Mouse (Mus musculus): ENCODE data around the gene Xlr3c. TPM values are rescaled to one million over a fixed set of nuclear protein-coding genes. Genes with fewer than 3 reads are reported as not detected.

Xlr3c gene
- polyA plus RNA-seq (2017; shearing (Covaris generic)): not detected

GRCm38 (mm10) chrX:73265270-73265669 lies at the start of gene Xlr3c:
Gene Xlr3c, minus strand, starts transcription at chrX:73265390.

GRCm38 (mm10) chrX:73292876-73293275 lies 27.7 kb upstream of the Xlr3c start, which contains the start of the genes Xlr5a and Xlr5c:
Gene Xlr5a, minus strand, starts transcription at chrX:73292976.
Gene Xlr5c, minus strand, starts transcription at chrX:73292976.

GRCm38 (mm10) chrX:73242821-73243325 lies 22.3 kb downstream of the Xlr3c start, which contains the start of gene Xlr4c:
Gene Xlr4c, minus strand, starts transcription at chrX:73243130.

GRCm38 (mm10) chrX:73227914-73228605 lies 37.1 kb downstream of the Xlr3c start, which contains the start of gene F8a:
Gene F8a, plus strand, starts transcription at chrX:73228291.

GRCm38 (mm10) chrX:73213819-73214564 lies 51.2 kb downstream of the Xlr3c start, which contains the start of gene Xlr4b:
Gene Xlr4b, plus strand, starts transcription at chrX:73214333.

Other genes with a start within 250 kb of the Xlr3c start
- gene Pnma5, start 228.3 kb downstream of the Xlr3c start, polyA plus RNA-seq (2017; shearing (Covaris generic)): not detected
- not detected for gene Pnma3, start 200.6 kb downstream of the Xlr3c start, polyA plus RNA-seq (2017; shearing (Covaris generic))
- 102 TPM for gene Xlr4a, start 182.9 kb downstream of the Xlr3c start, polyA plus RNA-seq (2017; shearing (Covaris generic))
- gene Xlr3a, start 168.3 kb downstream of the Xlr3c start, polyA plus RNA-seq (2017; shearing (Covaris generic)): 2.3 TPM
- gene Gm14685, start 148.3 kb downstream of the Xlr3c start, polyA plus RNA-seq (2017; shearing (Covaris generic)): 0.40 TPM
- gene Xlr5b, start 116.6 kb downstream of the Xlr3c start, polyA plus RNA-seq (2017; shearing (Covaris generic)): not detected
- not detected for gene DXBay18, start 115.9 kb downstream of the Xlr3c start, polyA plus RNA-seq (2017; shearing (Covaris generic))
- not detected for gene Spin2d, start 88.4 kb downstream of the Xlr3c start, polyA plus RNA-seq (2017; shearing (Covaris generic))
- 19.8 TPM for gene Xlr3b, start 73.2 kb downstream of the Xlr3c start, polyA plus RNA-seq (2017; shearing (Covaris generic))
- 155 TPM for gene Xlr4b, start 51.1 kb downstream of the Xlr3c start, polyA plus RNA-seq (2017; shearing (Covaris generic))
- 3.4 TPM for gene F8a, start 37.1 kb downstream of the Xlr3c start, polyA plus RNA-seq (2017; shearing (Covaris generic))
- 74.5 TPM for gene Xlr4c, start 22.3 kb downstream of the Xlr3c start, polyA plus RNA-seq (2017; shearing (Covaris generic))
- 0.27 TPM for gene Xlr5a, start 27.6 kb upstream of the Xlr3c start, polyA plus RNA-seq (2017; shearing (Covaris generic))
- not detected for gene Xlr5c, start 27.6 kb upstream of the Xlr3c start, polyA plus RNA-seq (2017; shearing (Covaris generic))
- gene Gm45015, start 71.5 kb upstream of the Xlr3c start, polyA plus RNA-seq (2017; shearing (Covaris generic)): not detected
- 25.4 TPM for gene Zfp275, start 77.2 kb upstream of the Xlr3c start, polyA plus RNA-seq (2017; shearing (Covaris generic))
- gene Gm18336, start 133.3 kb upstream of the Xlr3c start, polyA plus RNA-seq (2017; shearing (Covaris generic)): not detected
- 0.37 TPM for gene Zfp92, start 145.7 kb upstream of the Xlr3c start, polyA plus RNA-seq (2017; shearing (Covaris generic))
- not detected for gene Trex2, start 170.0 kb upstream of the Xlr3c start, polyA plus RNA-seq (2017; shearing (Covaris generic))
- gene Haus7, start 193.7 kb upstream of the Xlr3c start, polyA plus RNA-seq (2017; shearing (Covaris generic)): 27.3 TPM
- not detected for gene Bgn, start 218.2 kb upstream of the Xlr3c start, polyA plus RNA-seq (2017; shearing (Covaris generic))
- gene Atp2b3, start 237.7 kb upstream of the Xlr3c start, polyA plus RNA-seq (2017; shearing (Covaris generic)): not detected